Mouse (Mus musculus): Measurements from ENCODE around the gene Lmod2.

The Lmod2 gene

DNA sequence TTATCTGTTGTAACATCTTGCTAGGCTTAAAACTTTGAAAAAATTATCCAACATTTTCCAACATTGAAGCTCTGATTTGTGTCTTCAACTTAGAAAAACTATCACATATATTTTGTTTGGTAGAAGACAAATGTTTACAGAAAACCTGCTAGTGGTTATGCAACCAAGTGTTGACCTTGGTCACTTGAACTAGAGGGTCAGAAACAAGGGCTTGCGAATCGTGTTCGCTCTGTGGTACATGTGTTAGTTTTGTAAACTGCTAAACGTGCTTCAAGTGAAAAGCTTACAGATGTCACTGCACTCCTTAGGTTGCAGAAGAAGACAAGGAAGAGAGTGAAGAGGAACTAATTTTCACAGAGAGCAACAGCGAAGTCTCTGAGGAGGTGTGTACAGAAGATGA lies 5.4 kb downstream of the Lmod2 start:
- no peak for DNase-seq

DNA sequence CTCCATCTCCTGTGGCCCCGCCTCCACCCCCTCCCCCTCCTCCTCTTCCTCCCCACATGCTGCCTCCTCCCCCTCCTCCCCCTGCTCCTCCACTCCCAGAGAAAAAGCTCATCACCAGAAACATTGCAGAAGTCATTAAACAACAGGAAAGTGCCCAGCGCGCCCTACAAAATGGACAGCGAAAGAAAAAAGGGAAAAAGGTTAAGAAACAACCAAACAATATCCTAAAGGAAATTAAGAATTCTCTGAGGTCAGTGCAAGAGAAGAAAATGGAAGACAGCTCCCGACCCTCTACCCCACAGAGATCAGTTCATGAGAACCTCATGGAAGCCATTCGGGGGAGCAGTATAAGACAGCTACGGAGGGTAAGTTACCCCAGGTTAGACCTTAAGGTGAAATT lies 6.7 kb downstream of the Lmod2 start:
- no peak for DNase-seq

DNA sequence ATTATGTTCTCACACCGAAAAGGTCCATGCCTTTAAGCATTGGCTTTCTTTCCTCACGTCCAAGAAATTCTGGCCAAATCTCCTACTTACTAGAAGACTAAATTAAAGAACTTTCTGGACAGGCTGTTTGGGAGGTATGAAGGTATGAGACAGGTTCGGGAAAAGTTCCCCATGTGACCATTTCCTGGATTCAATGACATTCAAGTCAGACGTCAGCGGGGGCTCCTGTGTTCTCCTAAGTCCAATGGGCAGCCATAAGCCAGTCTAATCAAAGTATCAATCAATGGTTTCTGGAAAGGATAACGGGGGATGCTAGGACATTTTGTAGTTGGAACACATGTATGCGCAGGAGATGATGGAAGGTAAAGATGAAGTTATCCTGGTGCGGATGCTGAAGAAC lies 8.1 kb downstream of the Lmod2 start:
- no peak for DNase-seq

DNA sequence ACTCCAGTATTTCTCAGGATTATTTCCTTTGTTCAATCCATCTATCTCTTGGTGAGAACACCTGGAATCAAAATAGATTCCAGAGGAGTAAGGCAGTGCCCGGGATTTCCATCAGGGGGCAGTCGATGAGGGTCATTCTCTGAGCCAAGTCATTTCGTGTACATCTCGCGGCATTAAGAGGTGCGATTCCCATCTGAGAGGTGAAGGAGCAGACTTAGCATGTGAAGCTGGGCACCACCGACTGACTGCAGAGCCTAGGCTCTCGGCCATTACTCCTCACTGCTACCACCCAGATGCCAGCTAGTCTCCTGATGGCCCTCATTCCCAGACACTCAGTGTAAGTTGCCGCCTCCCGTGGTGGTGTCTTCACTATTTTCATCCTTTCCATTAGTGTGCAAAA lies 8.9 kb downstream of the Lmod2 start:
- no peak for DNase-seq

DNA sequence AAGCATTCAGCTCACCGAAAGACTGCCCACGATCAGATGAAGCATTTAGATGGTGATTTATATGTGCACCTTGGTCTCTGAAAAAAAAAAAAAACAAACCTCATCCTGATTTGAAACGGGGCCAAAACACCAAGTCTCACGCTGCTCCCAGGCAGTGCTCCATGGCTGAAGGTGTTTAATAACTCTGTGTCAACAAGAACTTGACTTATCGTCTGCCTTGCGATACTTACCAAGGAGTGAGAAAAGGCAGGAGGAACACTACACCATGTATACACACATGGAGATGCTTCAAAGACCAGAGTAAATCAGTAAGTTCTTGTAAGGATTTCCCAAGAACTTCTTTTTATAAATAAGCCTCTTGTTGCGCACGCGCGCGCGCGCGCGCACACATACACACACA lies 10.0 kb downstream of the Lmod2 start:
- DNase-seq = no peak

DNA sequence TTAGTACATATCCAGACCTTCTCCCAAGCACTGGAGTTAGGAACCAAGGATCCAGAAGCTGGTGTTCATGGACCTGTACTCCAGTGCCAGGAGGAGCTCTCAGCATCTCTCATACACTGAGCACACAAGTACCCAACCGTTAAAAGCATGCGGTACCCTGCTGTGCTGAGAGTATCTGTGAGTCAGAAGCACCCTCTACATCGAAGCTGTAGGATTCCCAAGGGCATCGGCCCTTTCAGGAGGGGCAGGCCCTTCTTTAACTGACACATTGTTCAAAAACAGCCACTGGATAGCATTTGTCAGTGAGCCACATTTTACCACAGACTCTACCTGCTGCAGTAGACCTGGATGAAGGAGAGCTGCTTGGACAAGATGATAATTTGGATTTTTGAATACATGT lies 10.6 kb downstream of the Lmod2 start:
- DNase-seq = no peak

DNA sequence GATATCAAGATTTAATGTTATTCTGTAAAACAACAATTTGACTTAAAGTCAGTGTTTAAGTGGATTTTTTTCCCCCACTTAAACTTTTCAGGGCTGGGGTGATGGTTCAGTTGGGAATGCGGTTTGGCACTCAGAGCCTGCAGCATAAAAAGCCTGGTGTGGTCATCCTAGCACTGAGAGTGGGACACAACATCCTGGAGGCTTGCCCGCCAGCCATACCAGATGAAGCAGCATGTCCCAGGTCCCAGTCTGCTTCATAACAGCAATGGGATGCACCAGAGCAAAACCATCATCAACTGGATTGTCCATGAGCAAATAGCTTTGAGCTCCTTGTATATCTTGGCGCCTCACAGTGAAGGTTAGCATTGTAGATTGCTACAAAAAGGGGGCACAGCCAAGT lies 11.1 kb downstream of the Lmod2 start:
- no peak for DNase-seq

DNA sequence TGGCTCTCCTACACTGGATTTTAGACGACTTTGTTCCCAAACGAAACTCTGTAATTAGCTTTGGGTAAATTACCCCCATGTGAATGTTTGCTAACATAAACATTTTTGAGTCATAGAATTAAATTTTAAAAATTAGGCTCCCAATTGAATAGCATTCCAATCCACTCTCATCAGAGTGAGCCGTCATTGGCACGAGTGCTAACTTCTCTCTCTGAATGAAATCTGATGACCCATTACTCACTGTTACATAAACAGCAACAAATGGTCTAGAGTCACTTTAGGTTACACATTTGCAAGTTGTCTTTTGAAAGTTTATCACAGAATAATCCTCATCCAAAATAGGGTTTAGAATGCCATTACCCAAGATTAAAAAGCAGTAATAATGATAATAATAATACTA lies 12.0 kb downstream of the Lmod2 start:
- DNase-seq = no peak

DNA sequence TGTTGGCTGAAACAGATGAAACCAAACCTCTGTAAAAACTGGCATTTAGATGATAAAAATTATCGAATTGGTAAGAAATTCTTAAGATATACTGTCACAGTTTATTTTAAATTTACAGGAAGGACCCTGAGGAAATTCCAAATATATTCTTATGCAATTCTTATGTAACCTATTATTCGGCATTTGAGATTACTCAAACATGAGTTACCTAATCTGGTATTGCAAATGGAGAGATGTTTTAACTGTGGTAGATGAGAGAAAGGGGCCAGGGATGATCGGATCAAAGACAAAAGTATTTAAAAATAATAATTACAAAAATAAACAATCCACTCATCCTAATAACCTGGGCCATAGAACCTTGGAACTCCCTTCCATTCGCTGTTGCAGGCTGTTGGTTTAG lies 12.8 kb downstream of the Lmod2 start:
- DNase-seq = no peak

DNA sequence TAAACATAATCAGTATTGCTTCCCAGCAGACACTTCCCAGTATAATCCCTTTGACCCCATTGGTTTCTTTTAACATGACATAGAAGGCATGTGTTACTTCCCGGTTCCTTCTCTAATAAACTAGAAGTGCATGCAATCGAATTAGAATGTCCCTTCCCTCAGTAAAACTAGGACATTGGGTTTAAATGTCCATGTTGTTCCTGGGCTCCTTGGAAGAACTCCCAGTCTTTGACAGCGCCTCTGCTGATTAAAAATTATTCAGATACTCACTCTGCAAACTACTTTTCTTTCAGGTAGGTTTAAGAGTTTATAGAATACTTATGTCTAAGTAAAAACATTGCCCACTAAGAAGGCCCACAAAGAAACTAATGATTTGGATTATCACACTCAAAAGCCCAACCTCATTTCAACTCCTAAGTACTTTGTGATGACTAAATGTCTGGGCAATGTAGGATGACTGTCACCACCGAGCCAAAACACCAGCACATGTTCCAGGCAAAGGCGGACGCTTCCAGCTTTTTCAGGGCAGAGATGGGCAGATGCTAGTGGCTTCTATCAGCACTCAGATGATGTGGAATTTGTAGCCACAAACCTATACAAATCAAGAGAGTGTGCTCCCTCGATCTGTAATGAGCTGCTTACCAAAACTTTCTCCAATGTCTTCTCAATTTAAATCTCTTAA lies 14.7 kb downstream of the Lmod2 start:
- no peak for DNase-seq

DNA sequence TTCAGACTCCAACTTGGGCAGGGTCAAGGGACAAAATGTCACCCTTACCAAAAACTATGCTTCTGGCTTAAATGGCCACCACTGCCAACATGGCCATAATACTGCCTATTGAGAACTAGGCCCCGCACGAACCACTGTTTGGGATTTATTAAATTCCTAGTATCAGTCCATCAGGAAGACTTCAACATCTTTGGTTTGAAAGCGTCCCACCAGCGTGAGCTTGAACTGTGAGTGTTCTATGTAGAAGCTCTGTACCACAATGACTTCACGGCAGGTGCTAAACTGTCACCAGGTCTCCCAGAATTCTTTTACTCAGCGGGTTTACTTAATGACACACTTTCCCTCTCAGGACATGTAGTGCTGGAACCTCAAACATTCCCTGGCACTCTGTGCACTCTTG lies 15.8 kb downstream of the Lmod2 start:
- no peak for DNase-seq

DNA sequence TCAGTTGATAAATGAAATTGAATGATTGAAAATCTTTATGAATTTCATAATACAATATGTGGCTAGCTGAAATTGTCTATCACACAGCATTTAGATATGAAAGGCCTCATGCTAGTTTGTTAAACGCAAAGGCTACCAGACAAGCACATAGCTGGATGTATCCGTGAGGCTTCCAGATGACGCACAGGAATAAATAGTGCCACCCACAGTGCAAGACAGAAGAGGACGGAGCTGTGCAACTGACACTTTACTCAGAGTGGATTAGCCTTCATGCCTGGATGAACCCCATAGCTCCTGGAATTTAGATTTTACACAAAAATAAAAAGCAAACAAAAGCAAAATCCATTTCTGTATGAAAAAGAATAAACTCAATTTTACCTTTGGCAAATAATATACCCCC lies 16.4 kb downstream of the Lmod2 start:
- DNase-seq = no peak

DNA sequence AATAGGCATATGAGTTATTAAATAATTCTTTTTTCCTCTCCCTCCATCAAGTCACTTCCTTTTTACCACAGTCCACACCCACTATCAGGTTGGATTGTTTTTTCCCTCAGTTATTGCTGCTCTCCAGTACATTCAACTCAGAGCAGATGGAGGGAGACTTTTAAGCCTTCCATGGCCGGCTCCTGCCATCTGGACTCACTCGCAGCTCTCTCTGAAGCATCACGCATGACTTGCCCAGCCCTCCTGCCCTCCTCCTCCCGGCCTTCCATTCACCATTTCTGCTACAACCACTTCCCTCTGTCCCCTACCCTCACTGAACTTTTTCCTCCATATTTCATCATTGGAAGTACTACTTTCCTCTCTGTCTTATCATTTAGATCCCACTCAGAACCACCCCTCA lies 19.2 kb downstream of the Lmod2 start:
- no peak for DNase-seq

DNA sequence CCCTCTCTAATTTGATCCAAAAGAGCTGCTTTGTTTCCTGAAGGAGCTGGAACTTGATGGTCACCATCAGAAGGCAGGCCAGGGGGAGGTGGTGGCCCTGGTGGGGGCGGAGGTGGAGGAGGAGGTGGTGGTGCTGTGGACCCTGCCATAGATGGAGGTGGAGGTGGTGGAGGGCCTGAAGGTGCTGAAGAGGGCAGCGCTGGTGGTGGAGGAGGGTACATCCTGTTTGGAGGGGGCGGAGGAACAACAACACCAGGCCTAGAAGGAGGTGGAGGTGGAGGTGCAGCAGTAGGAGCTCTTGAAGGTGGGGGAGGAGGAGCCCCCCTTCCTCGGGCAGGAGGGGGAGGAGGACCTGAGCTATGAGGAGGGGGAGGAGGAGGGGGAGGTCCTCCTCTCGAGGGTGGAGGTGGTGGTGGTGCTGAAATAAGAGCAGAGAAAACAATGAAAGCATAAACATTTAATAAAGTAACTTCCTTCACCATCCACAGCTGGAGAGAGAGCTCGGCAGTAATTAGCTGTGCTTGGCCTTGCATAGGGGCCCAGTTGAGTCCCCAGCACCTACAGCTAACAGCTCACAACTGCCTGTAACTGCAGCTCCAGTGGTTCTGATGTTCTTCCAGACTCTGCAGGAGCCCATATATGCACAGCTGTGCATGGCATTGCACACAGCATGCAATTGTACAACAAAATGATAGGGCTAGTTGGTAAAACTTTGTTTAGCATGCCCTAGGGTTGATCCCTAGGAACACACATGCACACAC lies 21.9 kb downstream of the Lmod2 start:
- DNase-seq = no peak

DNA sequence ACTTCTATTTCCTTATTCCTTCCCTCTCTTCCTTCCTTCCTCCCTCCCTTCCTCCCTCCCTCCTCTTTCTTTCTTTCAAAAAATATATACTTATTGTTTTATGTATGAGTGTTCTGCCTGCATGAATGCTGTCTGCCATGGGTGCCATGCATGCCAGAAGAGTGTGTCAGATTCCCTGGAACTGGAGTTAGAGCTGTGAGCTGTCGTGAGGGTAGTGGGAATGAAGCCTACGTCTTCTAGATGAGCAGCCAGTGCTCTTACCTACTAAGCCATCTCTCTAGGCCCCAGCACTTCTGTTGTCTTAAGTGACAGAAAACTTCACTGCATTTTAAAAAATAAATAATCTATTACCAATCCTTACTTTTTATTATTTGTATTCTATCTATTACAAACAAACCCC lies 23.4 kb downstream of the Lmod2 start:
- no peak for DNase-seq

DNA sequence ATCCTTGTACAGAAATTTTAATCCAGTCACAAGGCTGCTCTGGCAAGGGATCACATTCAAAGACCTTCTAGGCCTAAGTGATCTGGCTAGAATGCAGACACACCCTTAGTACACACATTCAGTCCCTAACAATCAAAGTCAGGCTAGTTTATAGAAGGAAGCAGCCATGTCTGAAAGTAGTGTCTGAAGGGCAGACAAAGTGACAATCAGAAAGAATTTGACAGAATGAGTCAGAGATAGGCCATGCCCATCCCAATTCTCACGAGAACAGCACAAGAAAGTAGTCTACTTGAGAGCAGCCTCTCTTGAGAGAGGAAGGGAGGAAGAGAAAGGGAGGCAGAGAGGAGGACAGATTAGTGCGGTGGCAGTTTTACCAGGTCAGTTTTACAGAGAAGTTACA lies 24.5 kb downstream of the Lmod2 start:
- no peak for DNase-seq

DNA sequence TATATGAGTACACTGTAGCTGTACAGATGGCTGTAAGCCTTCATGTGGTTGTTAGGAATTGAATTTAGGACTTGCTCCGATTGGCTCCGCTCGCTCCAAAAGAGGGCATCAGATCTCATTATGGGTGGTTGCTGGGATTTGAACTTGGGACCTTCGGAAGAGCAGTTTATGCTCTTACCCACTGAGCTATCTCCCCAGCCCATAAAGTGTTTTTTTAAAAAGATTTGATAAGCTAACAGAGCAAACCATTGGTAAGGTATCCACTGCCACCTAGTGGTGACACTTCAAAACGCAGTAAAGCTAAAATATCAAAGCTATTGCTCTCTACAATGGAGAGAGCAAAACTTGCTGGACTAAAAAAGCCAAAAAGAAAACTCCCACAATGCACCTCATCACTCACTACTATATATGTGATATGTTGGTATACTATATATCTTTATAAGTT lies 30.0 kb downstream of the Lmod2 start:
- peak; percentile 55 to 65 for DNase-seq

DNA sequence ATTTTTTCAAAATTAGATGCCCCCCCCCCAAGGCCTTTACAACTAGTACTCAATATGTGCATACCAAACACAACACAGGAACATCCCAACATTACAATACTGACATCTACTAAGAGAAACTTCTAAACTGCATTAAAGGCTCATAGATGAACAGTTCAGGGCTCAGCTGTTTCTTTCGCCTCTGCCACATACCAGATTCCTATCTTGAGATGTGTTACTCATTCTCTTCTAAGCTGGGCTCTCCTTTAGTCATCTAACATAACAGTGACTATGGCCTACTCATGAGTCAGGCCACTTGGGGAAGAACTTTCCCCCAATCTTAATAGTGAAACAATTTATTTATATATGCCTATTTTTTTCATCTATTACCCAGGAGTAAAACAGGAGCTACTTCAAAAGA lies 30.9 kb downstream of the Lmod2 start:
- DNase-seq = no peak

DNA sequence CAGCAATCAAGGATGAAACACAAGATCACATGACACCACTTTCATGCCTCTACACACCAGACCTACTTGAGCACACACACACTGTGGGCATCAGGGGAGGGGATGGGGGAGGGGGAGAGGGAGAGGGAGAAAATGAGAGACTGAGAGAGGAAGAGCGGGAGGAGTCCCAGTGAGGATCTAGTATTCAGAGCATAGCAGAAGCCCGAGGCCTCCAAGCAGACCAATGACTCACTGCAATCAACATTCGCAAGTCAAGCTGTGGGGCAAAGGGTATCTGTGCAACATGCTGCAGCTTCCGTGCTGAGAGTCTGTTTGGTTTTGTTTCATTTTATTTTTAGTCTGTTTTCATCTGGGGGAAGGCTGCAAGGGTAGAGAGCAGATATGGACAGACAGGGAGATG lies 34.5 kb downstream of the Lmod2 start:
- DNase-seq = no peak

DNA sequence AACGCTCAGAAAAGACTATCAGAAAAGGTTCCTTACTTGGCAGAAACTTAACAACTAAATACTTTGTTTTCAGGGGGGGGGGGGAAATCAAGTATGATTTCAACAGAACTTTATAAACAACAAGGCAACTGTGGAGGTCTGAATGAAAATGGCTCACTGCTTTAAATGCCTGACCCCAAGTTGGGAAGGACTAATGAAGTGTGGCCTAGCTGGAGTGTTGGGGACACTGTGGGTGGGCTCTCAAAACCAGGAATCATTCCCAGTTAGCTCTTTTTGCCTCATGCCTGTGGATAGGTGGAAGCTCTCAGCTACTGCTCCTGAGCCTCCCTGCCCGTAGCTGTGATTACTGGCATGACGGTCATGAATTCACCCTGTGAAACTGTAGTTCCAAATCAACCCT lies 36.5 kb downstream of the Lmod2 start:
- no peak for DNase-seq

DNA sequence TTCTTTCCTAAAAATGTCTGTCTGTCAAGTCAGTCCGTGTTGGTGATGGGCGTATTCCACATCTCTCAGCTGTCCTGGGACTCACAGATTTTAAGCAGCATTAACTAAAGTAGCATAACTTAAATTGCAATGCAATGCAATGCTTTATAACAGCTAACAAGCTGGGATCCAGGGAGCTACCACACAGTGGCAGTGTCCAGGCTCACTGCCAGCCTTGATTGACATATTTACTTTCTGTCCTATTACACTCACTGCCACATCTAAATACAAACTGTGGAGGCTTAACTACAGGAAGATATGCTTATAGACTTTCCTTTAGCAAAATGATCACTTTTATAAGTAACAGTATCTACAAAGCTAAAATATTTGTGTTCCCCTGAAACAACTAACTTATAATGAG lies 38.3 kb downstream of the Lmod2 start:
- DNase-seq = no peak

DNA sequence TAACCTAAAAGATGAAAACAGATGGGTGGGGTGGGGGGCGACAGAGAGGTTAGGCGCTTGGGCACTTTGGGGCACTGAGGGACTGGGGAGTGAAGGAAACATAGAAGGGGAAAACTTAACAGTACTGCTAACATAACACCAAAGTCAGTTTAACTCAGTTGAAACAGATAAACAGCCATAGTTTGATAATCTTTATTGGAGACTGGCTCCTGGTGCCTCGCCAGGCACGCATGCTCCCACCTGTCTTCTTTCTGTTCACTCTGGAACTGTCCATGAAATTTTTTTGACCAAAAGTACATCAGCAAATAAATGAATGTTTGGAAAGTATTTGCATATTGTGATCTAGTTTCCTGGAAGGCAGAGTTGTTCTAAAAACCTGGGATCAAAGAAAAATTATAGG lies 43.7 kb downstream of the Lmod2 start:
- no peak for DNase-seq

DNA sequence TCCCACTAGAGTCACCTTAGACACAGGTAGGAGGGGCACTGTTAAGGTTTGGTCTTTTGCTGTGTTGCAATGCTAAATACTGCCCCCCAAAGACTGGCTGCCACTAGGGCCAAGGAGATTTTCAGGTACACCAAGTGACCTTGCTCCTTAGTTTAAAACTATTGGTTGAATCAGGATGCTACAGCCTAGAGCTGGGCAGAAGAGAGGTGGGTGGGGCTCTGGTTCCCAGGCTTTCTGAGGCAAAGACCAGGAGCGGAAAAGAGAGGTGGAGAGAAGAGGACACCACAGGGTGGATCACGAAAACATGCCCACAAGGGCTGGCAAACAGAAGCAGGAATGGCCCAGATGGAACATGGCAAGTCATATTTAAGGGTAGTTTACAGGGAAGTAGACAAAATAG lies 44.6 kb downstream of the Lmod2 start:
- DNase-seq = no peak

DNA sequence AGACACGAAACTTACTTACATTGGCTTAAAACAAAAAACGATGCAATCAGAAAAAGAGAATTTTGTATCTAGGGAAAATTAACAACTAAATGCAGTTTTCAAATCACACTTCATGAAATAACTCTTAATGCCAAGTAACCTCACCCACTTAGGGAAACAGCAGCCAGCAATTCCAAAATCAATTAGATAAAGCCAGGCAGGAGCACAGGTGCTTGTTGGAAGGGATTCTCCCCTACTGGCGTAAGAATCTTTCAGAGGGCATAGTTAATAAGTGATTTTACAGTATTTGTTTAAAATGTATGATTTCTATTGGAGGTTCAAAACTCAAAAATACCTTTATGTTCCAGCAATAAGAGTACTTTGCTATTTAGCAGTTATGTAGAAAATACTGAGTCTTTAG lies 45.4 kb downstream of the Lmod2 start:
- no peak for DNase-seq

Data from B cell, adult 2 months (primary cell).